Mouse (Mus musculus) T-helper 17 cell (primary cell): ENCODE measurements at regions not wholly inside any gene's neighbourhood (a gene's known extent, or its start where the extent isn't known, plus 50 kb on each side); places are given as distances from the start of the nearest gene placed in this dataset.

Experiments
- in situ Hi-C, 2 experiments: fragments of 300-600 bp; cut with MboI, MseI; formaldehyde crosslinking; loops; 1 replicate in 1 of 2; 2 replicates in 1 of 2; pipeline ENCODE4 v1.15.1; 2025; ENCODE audit warnings: high pct_unique_total_duplicates in 2 of 2

DNA sequence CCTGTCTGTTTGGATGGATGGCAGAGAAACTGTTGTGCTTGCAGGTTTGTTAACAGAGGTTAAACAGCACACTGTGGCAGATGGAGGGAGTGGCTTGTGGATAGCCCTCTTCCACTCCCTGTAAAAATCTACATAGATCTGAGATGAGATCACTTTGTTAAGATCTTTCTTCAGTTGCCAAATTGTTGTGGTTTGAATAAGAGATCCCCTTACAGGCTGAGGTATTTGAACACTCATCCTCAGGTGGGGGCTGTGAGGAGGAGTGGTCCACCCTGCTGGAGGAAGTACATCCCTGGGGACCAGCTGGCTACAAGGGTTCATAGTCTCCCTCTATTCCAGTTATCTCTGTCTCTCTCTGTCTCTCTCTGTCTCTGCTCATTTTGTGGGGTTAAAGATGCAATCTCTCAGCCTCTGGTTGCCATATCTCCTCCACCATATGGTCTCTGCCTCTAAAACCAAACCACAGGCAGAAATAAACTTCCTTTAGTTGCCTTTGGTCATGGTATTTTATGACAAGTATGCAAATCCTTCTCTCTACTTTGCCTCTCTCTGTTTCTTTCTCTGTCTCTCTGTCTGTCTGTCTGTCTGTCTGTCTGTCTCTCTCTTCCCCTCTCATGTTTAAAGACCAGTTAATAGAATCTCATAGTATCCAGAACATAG lies 194.0 kb upstream of the Tgfbr2 start:
- in situ Hi-C loops = loop anchor here in 1 of 2 experiments (25.0 kb wide), 1 partner anchor 1582 kb away; the partner anchor contains the start of gene Cmtm7

DNA sequence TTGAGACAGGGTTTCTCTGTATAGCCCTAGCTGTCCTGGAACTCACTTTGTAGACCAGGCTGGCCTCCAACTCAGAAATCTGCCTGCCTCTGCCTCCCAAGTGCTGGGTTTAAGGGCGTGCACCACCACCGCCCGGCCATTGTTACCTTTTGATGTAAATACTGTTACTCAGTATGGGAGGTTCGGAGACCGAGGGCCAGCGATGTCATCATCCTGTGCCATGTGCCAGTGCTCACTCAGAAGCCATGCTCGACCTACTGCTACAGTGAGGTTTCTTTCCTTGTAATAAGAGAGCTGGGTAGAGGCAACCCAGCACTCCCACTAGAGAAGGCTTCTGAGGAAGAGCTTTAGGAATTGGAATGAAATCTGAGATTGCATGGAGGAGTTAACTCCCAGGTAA lies 191.6 kb upstream of the Tgfbr2 start:
- in situ Hi-C loops = loop anchor here in 1 of 2 experiments (25.0 kb wide), 1 partner anchor 1579 kb away; the partner anchor contains the start of gene Cmtm7

DNA sequence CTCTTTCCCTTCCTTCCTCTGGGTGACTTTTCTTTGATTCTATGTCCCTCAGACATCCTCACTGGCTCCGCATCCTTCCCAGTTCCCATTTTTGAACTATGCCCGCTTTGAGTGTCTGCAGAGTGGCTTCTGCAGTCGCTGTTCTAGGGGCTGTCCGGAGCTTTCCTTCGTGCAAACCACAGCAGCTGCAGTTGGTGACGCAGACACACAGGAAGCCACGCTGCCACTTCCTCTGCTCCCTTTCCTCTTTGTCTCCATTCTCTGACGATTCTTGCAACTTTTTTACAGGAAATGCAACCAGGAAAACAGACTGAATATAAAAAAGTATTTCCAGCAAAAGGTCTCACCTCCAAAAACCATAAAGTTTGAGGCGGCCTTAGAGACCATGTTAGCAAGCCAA lies 191.0 kb upstream of the Tgfbr2 start:
- in situ Hi-C loops = loop anchor here in 1 of 2 experiments (25.0 kb wide), 1 partner anchor 1579 kb away; the partner anchor contains the start of gene Cmtm7

DNA sequence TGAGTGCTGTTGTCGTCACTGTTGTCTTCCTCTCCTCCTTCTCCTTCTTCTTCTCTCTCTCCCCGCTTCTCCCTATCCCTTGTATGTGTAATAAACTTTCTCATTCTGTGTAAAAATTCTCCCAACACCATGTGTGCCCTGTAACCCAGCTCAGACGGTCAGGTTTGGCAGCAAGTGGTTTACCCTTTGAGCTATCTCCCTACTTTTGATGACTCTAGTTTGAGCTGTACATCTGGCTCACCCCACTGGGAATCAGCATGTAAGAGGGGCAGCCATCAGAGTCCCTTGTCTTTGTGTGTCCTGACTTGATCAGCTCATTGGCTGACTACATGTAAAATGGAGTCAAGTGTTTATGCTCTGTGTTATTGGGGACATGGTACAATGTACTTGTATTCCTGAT lies 190.5 kb upstream of the Tgfbr2 start:
- in situ Hi-C loops = loop anchor here in 1 of 2 experiments (25.0 kb wide), 1 partner anchor 1578 kb away; the partner anchor contains the start of gene Cmtm7

DNA sequence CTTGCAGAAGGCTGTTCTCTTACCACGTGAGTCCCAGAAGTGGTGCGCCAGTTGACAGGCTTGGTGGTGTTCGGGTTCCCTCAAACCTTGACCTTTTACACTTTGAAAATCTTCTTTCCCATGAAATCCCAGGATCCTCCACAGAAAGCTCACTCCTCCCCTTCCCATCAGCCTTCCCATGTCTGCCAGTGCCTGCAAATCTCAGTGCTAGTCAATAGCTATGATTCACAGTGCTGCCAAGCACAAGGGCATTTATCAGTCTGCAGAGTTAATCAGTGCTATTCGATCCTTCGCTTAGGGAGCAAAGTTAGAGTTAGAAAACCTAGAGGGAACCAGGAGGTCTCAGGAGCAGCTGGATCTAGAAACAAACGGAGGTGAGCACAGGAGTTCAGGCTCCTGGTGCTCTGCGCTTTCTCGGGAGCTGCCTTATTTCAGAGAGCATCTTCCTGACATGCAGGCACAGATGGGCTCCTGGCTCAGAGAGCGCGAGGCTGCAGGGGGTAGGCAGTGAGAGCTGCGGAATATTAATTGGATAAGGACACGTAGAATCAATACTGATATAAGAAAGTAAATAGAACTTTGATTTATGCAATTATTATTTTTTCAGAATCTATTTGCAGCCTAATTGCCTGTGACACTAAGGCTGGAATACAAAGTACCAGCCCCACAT lies 190.0 kb upstream of the Tgfbr2 start:
- in situ Hi-C loops = loop anchor here in 1 of 2 experiments (25.0 kb wide), 1 partner anchor 1578 kb away; the partner anchor contains the start of gene Cmtm7

DNA sequence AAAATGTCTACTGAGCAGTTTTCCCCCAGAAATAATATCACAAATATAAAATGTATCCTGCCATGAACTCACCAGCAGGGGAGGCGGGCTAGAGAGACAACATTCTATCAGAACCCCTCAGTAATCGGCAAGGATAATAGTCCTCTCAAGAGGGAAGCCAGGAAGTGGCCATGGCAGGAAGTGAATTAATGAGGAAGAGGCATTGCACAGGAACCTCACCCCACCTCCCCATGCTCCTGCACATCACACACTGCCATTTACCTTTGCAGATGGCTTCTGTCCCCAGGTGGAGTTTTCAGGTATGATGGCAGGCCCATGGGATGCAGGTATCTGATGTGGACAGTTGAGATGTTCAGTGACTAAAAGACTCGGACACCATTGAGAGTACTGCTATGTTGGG lies 185.9 kb upstream of the Tgfbr2 start:
- in situ Hi-C loops = loop anchor here in 1 of 2 experiments (25.0 kb wide), 1 partner anchor 1574 kb away; the partner anchor contains the start of gene Cmtm7

DNA sequence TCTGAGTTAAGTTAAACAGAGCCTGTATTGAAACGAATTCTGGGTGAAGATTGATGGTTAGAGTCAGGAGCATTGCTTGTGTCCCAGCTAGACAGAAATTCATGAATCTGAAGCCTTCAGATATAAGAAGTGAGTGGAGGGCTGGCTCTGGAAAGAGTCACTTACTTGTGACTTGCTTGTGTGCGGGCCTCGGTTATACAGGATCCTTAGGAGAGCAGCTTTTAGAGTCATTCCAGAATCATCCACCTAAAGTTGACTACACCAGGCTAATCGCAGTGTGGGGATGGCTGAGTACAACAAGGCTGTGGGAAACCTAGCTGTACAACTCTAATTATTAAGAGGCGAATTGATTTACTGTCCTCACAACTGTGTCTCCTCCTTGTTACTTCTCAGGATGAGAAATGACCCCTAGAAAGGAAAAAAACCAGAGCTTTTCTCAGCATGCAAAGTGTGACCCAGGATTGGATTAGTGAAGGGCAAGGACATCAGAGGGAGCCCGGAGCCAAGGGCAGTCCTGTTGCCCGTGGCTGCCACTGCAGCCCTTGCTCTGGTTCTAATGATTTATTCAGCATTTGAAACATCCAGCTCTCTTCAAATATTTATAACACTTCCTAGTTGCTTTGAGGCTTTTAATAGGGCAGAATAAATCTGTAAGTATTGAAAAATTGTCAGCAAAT lies 179.0 kb upstream of the Tgfbr2 start:
- in situ Hi-C loops = loop anchor here in 1 of 2 experiments (25.0 kb wide), 1 partner anchor 1567 kb away; the partner anchor contains the start of gene Cmtm7

DNA sequence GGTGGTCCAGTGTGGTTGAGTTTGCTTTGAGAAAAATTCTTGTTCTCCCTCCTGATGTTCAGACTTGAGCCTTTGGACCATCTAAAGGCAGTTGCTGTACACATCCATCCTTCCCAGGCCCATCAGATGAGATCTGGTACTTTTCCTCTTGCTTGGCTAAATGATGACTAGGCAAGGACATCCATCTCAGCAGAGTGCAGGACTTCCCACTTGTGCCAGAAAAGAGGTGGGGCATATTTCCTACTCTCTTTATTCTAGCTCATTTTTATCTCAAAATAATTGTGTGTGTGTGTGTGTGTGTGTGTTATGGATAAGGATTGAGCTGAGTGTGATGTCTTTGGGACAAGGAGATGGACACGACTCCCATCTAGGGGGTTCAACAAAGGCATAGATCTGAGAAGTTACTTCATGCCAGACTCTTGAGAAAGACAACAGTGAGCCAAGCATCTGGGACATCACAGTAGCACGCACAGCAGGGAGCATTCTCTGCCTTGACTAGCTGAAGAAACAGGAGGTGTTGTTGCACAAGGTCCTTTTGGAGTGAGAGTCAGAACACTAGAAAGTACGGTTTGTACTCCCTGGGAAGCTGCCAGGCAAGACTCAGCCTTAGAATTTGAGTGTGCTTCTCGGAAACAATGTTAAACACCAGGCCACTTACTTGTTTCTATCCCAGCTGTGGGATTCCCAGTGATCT lies 177.8 kb upstream of the Tgfbr2 start:
- in situ Hi-C loops = loop anchor here in 1 of 2 experiments (25.0 kb wide), 1 partner anchor 1566 kb away; the partner anchor contains the start of gene Cmtm7

DNA sequence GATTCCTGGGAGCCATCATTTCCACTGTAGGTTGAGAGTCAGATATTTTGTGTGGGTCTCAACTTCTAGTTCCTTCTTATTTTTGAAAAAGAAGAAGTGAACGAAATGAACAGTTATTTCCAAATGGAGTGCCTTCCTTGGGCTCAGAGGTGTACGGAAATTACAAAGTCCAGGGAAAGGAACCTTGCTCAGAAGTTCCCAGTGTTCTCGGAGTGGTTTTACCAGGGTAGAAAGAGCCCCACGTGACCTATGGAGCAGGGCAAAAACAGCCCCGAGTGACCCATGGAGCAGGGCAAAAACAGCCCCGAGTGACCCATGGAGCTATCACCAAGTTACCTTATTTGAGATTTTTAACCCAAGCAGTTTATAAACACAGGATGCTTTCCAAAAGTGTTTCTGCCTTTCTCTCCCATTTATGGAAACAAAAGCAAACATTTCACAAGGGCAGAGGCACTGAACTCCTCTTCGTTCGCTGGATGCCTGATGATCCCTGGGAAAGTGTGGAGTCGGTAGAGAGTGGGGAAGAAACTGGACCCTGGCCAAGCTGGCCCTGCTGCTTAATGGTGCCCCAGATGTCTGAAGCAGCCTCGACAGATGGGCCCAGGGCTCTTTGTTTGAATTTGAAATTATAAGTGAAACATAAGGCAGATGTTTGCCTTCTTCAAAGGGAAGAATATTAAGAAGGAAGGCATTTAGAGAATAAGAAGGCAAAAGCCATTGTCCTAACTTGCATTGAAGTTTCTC lies 175.8 kb upstream of the Tgfbr2 start:
- in situ Hi-C loops = loop anchor here in 1 of 2 experiments (25.0 kb wide), 1 partner anchor 1564 kb away; the partner anchor contains the start of gene Cmtm7

DNA sequence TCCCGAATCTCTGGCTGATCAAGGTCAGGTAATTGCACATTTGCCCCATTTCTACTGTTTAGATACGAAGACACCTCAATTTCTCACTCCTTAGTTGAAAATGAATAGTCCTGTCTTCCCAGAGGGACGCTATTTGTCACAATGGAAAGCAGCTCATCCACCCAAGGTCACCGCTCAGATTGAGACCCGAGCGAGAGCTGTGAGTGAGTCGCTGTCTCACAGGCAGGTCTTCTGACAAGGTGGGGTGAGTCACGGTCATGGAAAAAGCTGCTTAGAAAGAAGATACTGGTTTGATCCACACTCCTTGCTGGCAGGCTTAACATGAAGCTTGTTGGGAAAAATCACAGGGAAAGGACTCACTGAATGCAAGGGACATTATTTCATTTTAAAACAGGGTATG lies 171.9 kb upstream of the Tgfbr2 start:
- in situ Hi-C loops = loop anchor here in 1 of 2 experiments (5.0 kb wide), 1 partner anchor 40 kb away; no protein-coding TSS in a partner anchor

DNA sequence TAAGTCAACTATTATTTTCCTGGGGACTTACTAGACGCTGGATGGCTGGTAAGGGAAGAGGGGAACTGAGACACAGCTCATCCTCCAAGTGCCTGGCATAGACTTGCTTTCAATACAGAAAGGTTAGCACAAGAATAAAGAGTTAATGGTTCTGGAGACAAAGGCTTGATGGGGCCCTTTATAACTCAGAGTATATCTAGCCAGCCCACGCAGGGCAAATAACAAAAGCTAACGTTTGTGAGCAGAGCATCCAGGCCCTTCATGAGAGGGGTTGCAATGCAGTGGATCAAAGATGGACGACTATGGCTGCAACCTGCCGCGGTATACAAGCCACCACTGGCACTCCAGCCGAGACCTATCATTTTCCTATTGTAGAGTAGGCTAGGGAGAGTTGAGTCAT lies 171.3 kb upstream of the Tgfbr2 start:
- in situ Hi-C loops = loop anchor here in 1 of 2 experiments (5.0 kb wide), 1 partner anchor 41 kb away; no protein-coding TSS in a partner anchor

DNA sequence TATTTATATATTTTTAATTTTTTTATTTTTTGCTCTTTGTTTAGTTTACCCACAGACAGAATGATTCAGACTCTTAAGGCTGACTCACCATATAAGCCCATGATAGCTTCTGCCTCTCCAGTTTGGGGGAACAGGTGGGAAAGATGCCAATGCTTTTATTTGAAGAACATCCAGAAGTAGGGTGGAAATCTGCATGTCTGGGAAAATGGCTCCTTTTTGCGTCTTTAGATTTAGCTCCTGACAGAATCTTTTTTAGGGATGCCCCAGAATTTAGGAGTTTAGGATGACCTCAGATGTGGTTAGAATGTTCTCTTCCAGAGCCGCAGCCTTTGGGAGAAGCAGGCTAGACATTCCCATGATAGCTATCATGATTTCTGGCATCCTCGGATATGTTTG lies 167.9 kb upstream of the Tgfbr2 start:
- in situ Hi-C loops = loop anchor here (5.0 kb wide), 2 partner anchors 211 to 256 kb away; no protein-coding TSS in a partner anchor

DNA sequence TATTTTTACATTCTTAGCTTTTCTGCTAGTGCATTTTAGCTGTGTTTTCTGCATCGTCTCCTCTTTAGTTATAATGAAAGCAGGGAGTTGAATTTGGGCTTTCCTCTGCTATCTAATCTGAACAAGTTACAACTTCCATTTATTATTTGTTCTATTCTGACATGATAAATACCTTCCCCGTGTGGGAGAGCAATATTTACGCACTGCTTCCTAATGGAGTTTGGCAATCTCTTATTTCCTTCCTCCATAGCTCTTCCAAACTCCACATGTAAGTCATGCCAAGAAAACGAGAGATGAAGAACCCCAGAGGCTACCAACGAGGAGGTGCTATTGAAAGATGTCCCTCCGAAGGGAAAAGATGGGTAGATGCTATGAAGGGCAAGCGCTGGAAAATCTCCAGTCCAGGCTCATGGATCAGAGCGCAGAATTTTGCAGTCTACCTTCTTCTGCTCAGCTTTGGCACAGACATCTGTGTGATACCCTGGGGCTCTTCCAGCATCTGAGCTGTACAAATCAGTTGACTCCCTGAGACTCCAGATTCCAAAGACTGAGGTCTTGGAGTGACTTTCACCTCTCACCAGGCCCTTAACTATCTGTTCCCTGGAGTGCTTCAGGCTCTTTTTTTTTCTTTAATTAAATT lies 167.4 kb upstream of the Tgfbr2 start:
- in situ Hi-C loops = loop anchor here (5.0 kb wide), 2 partner anchors 210 to 255 kb away; no protein-coding TSS in a partner anchor

DNA sequence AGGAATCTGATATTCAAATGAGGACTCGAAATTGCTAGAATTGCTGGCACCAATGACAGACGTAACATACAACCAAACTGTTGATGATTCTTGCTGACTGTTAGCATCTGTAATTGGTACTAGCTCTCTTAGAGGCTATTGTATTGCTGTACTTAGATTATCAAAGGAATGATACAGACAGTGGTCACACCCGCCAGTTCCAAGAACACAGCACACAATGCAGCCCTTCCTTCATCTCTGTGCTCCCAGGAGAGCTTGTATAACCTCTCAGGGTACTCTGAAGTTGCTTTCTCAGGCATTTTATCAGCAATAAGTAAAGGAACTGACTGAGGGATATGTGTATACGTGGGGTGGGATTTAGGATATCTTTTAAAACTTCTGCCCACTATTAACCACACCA lies 166.8 kb upstream of the Tgfbr2 start:
- in situ Hi-C loops = loop anchor here (5.0 kb wide), 2 partner anchors 210 to 255 kb away; no protein-coding TSS in a partner anchor

DNA sequence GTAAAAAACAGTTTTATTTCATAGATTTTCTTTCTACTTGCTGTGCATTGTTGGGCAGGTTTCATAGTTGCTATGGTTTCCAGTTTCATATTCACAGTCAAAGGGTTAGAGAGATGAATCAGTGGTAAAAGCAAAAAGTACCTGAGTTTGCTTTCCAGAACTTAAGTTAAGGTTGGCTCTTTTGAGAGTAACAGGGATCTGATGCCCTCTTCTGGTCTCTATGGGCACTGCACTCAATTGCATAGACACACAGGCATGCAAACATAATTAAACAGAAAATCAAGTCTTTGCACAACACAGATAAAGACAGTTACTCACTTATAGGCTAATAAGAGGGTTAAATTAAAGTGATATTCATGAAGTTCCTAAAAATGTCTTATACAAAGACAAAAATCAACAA lies 165.8 kb upstream of the Tgfbr2 start:
- in situ Hi-C loops = loop anchor here (5.0 kb wide), 2 partner anchors 209 to 254 kb away; no protein-coding TSS in a partner anchor

DNA sequence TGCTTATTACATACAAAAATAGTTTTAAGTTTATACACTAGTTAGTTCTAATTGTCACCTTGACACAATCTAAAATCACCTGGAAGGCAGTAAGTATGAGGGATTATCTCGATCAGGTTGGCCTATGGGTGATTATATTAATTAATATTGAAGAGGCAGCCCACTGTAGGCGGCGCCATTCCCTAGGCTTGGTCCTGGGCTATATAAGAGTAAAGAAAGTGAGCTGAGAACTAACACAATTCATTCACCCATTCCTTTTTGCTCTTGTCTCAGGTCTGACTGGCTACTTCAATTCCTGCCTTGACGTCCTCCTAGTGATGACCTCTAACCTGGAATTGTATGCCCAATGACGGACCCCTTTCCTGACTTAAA lies 163.6 kb upstream of the Tgfbr2 start:
- in situ Hi-C loops = loop anchor here in 1 of 2 experiments (5.0 kb wide), 2 partner anchors 41 to 201 kb away; no protein-coding TSS in a partner anchor

DNA sequence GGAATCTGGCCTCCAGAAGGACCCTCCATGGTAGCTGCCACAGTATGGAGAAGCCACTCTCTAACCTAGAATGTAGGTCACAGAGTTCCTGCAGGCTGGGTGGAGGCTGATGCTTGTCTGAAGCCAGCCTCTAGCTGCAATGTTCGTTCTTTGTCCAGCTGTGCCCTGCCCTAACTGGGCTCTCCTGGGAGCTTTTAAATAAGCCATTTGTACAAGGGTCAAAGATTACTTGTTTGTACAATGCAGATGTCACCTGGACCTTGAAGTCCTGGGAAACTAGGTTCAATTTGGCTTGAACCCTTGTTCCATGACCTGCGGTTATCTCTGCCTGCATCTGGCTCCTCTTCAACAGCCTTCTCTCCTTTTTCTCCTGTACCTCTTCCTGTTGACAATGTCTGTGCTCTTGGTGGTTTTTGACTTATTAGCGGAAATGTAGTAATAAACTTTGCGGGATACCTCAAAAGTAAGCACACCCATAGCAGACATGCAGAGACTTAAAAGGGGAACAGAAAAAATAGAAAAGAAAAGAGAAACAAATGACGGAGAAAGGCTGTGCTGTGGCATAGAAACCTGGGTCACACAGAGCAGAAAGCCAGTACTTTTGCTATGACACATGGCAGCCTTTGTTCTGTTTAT lies 163.1 kb upstream of the Tgfbr2 start:
- in situ Hi-C loops = loop anchor here in 1 of 2 experiments (5.0 kb wide), 2 partner anchors 41 to 201 kb away; no protein-coding TSS in a partner anchor

DNA sequence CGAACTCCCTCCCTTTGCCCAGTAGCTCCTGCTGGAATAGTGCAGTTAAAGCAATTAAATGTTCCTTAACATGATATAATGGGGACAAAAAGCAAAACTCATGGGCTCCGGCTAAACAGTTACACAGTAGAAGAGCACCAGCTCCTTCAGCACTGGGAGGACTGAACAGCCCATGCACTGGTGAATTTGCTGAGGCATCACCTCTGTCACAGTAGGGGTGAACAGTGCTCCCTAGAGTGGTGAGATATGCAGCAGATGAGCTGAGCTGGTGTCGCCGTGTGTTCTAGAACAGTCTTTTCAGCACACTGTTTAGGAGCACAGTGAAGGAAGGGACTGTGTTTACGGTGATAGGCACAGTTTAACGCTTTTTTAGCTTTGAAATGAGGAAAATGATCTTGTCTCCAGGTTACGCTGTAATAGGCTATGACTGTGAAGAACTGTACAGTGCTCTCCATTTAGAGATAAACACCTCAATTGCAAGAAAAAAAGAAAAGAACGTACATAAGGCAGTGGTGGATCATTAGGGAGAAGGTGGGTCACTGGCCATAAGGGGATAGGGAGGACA lies 162.4 kb upstream of the Tgfbr2 start:
- in situ Hi-C loops = loop anchor here in 1 of 2 experiments (5.0 kb wide), 2 partner anchors 40 to 200 kb away; no protein-coding TSS in a partner anchor
